Mouse (Mus musculus): Measurements from ENCODE around the gene Trim37. TPM values are rescaled to one million over a fixed set of nuclear protein-coding genes. Genes with fewer than 3 reads are reported as not detected.

Gene Trim37
- 119 and 121 TPM in 2 replicates for polyA plus RNA-seq (2012; rRNA removed)

DNA sequence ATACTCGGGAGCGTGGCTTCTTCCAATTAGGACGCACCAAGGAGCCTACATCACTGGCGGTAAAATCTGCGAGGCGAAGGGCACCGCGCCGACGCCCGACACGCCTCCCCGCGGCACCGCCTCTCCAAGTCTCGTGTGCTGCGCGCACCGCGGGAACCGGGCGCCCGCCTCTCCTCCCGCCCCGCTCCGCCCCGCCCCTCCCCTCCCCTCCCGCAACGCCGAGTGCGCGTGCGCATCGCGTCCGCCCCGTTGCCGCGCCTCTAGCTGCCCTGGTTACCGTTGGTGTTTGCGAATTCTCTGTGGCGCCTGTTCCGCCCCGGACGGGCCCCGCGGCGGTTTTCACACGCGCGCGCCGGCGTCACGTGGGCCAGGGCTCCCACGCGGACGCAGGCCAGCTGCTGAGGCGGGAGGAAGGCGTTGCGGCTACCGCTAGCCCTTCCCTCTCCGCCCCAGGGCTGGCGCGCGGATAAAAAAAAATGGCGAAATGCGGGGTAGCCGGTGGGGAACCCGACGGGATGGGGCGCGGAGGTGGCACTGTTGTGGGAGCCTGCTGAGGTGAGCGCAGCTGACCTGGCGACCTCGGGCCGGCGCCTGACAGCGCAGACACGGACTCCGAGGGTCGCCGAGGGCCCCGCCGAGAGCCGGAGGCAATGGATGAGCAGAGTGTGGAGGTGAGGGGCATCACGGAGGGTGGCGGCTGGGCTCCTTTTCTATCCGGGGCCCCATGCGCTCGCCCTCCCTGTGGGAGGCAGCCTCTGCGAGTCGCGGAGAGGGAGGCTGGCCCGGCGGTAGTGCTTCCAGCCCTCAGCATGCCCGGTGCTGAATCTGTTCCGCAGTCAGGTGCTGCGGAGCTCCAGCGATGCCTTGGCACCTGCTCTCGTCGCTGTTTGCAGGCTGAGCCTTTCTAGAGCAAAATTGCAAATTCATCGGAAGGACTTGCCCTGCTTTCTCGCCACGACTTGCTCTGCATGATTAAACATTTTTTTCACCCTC lies at the start of gene Trim37:
TSS of gene Trim37 (plus strand) at position 254 of the 993 bp plus-strand sequence.
- DNase-seq, result peak; percentile 88 to 92
- under 1% methylated on average over 100 of the region's 105 CpGs for WGBS

GRCm38 (mm10) chr11:87083712-87084111 lies 43.2 kb upstream of the Trim37 start:
- WGBS, result 67% methylated on average over 1 of the region's 1 CpGs
- no peaks in the 10 kb centered on the region for H3K27me3 ChIP-seq (ENCODE audit: control insufficient read depth, insufficient read depth, low read length)
- H3K4me3 ChIP-seq (replicated peaks; ENCODE audit: insufficient read depth, low read depth, low read length), result no peak overlapping the region
- H3K4me1 ChIP-seq (ENCODE audit: control insufficient read depth, insufficient read depth, low read length), result peaks cover 14% of the 10 kb centered on the region
- no peak overlapping the region for H3K27ac ChIP-seq (ENCODE audit: insufficient read depth, low read length)
- DNase-seq, result no peak
- TF ChIP-seq POLR2A (IDR thresholded peaks at IDR 0.05; ENCODE audit: borderline replicate concordance, insufficient read depth, low read length) (no peak), CTCF (IDR thresholded peaks at IDR 0.05; ENCODE audit: borderline replicate concordance, insufficient read depth, low read depth, low read length) (no peak)

More for the DNA sequence above, at the start of gene Trim37:
- Histone ChIP-seq H3K4me1 (ENCODE audit: control insufficient read depth, insufficient read depth, low read length) (peaks cover 4% of the 10 kb centered on the region), H3K27me3 (ENCODE audit: control insufficient read depth, insufficient read depth, low read length) (no peaks in the 10 kb centered on the region), H3K4me3 (replicated peaks; ENCODE audit: insufficient read depth, low read depth, low read length) (peak within 1 kb of the TSS; percentile 61), H3K27ac (ENCODE audit: insufficient read depth, low read length) (peak within 1 kb of the TSS; percentile 85)
- TF ChIP-seq CTCF (IDR thresholded peaks at IDR 0.05; ENCODE audit: borderline replicate concordance, insufficient read depth, low read depth, low read length) (no peak), POLR2A (IDR thresholded peaks at IDR 0.05; ENCODE audit: borderline replicate concordance, insufficient read depth, low read length) (peak; percentile 44; the same call in 1 of the 2 replicates)

DNA sequence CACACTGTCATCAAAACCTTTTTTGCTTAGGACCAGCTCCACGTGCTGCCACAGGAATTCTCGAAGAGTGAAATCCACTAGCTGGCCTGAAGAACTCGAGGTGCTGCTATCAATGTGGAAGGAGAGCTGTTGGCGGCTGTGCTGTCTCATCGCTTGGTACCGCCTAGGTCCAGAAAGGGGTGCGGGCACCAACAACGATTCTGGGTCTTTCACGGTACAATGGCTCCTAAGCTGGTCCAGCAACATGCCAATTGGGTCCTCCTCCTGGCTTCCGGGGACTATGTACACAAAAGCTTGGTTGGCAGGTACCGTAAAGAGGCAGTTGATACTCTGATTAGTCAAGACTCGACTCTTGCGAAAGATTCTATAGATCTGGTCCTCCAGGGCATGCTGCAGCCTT lies 41.4 kb upstream of the Trim37 start:
- peaks cover 14% of the 10 kb centered on the region for H3K4me1 ChIP-seq (ENCODE audit: control insufficient read depth, insufficient read depth, low read length)
- DNase-seq, result no peak
- 82% methylated on average over 13 of the region's 13 CpGs for WGBS
- TF ChIP-seq CTCF (IDR thresholded peaks at IDR 0.05; ENCODE audit: borderline replicate concordance, insufficient read depth, low read depth, low read length) (no peak), POLR2A (IDR thresholded peaks at IDR 0.05; ENCODE audit: borderline replicate concordance, insufficient read depth, low read length) (no peak)
- no peak overlapping the region for H3K27ac ChIP-seq (ENCODE audit: insufficient read depth, low read length)
- no peaks in the 10 kb centered on the region for H3K27me3 ChIP-seq (ENCODE audit: control insufficient read depth, insufficient read depth, low read length)
- peak overlapping the region; percentile 85 for H3K4me3 ChIP-seq (replicated peaks; ENCODE audit: insufficient read depth, low read depth, low read length)

- Histone ChIP-seq H3K4me1 (ENCODE audit: control insufficient read depth, insufficient read depth, low read length) (peaks cover 14% of the 10 kb centered on the region), H3K4me3 (replicated peaks; ENCODE audit: insufficient read depth, low read depth, low read length) (peak within 1 kb of the TSS; percentile 85), H3K27ac (ENCODE audit: insufficient read depth, low read length) (no peak within 1 kb of the TSS; the same call in 1 of the 2 replicates), H3K27me3 (ENCODE audit: control insufficient read depth, insufficient read depth, low read length) (no peaks in the 10 kb centered on the region)
- WGBS, result under 1% methylated on average over 43 of the region's 43 CpGs
- DNase-seq, result peak; percentile 82 to 83
- TF ChIP-seq POLR2A (IDR thresholded peaks at IDR 0.05; ENCODE audit: borderline replicate concordance, insufficient read depth, low read length) (peak; percentile 87), CTCF (IDR thresholded peaks at IDR 0.05; ENCODE audit: borderline replicate concordance, insufficient read depth, low read depth, low read length) (no peak)
Measured at GRCm38 (mm10) chr11:87086290-87086984, 40.4 kb upstream of the Trim37 start, which contains the start of gene Smg8. Gene Smg8, minus strand, starts transcription at chr11:87086774.

- no peak for TF ChIP-seq CTCF (IDR thresholded peaks at IDR 0.05; ENCODE audit: borderline replicate concordance, insufficient read depth, low read depth, low read length)
- no peak for TF ChIP-seq POLR2A (IDR thresholded peaks at IDR 0.05; ENCODE audit: borderline replicate concordance, insufficient read depth, low read length)
- H3K4me3 ChIP-seq (replicated peaks; ENCODE audit: insufficient read depth, low read depth, low read length), result no peak overlapping the region
- WGBS, result 54% methylated on average over 2 of the region's 2 CpGs
- H3K4me1 ChIP-seq (ENCODE audit: control insufficient read depth, insufficient read depth, low read length), result peaks cover 14% of the 10 kb centered on the region
- no peak for DNase-seq
- H3K27ac ChIP-seq (ENCODE audit: insufficient read depth, low read length), result no peak overlapping the region
- H3K27me3 ChIP-seq (ENCODE audit: control insufficient read depth, insufficient read depth, low read length), result no peaks in the 10 kb centered on the region
Measured at GRCm38 (mm10) chr11:87087142-87087541, 39.7 kb upstream of the Trim37 start.

GRCm38 (mm10) chr11:87108409-87108754 lies 18.5 kb upstream of the Trim37 start, which contains the start of gene Prr11:
Gene Prr11, minus strand, starts transcription at chr11:87108708.
- no peaks in the 10 kb centered on the region for H3K27me3 ChIP-seq (ENCODE audit: control insufficient read depth, insufficient read depth, low read length)
- no peak for TF ChIP-seq CTCF (IDR thresholded peaks at IDR 0.05; ENCODE audit: borderline replicate concordance, insufficient read depth, low read depth, low read length)
- TF ChIP-seq POLR2A (IDR thresholded peaks at IDR 0.05; ENCODE audit: borderline replicate concordance, insufficient read depth, low read length), result no peak
- H3K4me3 ChIP-seq (replicated peaks; ENCODE audit: insufficient read depth, low read depth, low read length), result peak within 1 kb of the TSS; percentile 63
- H3K4me1 ChIP-seq (ENCODE audit: control insufficient read depth, insufficient read depth, low read length), result no peaks in the 10 kb centered on the region
- H3K27ac ChIP-seq (ENCODE audit: insufficient read depth, low read length), result no peak within 1 kb of the TSS
- WGBS, result under 1% methylated on average over 14 of the region's 14 CpGs
- DNase-seq, result no peak

GRCm38 (mm10) chr11:87108755-87109518 lies 17.9 kb upstream of the Trim37 start, which contains the start of gene Ska2:
Gene Ska2, plus strand, starts transcription at chr11:87109234.
- H3K27ac ChIP-seq (ENCODE audit: insufficient read depth, low read length), result no peak within 1 kb of the TSS

More at GRCm38 (mm10) chr11:87108755-87109518, 17.9 kb upstream of the Trim37 start, which contains the start of gene Ska2:
- under 1% methylated on average over 40 of the region's 40 CpGs for WGBS
- Histone ChIP-seq H3K27me3 (ENCODE audit: control insufficient read depth, insufficient read depth, low read length) (no peaks in the 10 kb centered on the region), H3K4me3 (replicated peaks; ENCODE audit: insufficient read depth, low read depth, low read length) (peak within 1 kb of the TSS; percentile 63), H3K4me1 (ENCODE audit: control insufficient read depth, insufficient read depth, low read length) (no peaks in the 10 kb centered on the region)
- no peak for TF ChIP-seq CTCF (IDR thresholded peaks at IDR 0.05; ENCODE audit: borderline replicate concordance, insufficient read depth, low read depth, low read length)
- TF ChIP-seq POLR2A (IDR thresholded peaks at IDR 0.05; ENCODE audit: borderline replicate concordance, insufficient read depth, low read length), result peak; percentile 71; the same call in 1 of the 2 replicates
- peak; percentile 95 to 99 for DNase-seq

All from cerebellum, adult 2 months (tissue).